Mouse (Mus musculus) frontal cortex, postnatal 36 days (tissue): Measurements from ENCODE around the gene Vmn1r44.
"Not testable (repeated sequence)": the region's sequence is repeated elsewhere in the genome, so short reads cannot be mapped to it uniquely, and the experiment has no call there.

ENCODE experiments used
- DNase-seq, 2 experiments: peaks; one replicate each; pipeline ENCODE4 v3.0.0; 2022; ENCODE audit warnings: low spot score in 2 of 2

Gene Vmn1r44

DNA sequence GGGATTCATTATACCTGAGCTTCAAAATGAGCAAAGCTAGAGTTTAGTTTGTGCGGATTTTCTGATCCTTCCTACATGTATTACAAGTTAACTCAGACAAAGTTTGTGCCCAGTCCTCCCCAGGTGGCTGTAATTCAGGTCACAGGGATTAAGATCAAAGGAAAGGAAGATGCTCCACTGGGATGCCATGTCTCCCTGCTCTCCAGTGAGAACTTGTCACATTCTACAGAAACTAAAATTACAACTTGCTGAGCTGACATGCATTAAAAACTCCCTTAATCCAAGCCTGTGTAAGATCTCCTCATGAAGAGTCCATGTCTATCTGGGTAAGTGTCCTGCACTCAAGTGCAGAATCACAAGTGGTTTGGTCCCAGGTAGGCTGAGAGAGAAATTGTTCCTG is at the start of gene Vmn1r44:
TSS of gene Vmn1r44 (plus strand) at position 301 of the 400 bp plus-strand sequence.
- peak in 1 of 2 experiments; percentile 0 for DNase-seq

DNA sequence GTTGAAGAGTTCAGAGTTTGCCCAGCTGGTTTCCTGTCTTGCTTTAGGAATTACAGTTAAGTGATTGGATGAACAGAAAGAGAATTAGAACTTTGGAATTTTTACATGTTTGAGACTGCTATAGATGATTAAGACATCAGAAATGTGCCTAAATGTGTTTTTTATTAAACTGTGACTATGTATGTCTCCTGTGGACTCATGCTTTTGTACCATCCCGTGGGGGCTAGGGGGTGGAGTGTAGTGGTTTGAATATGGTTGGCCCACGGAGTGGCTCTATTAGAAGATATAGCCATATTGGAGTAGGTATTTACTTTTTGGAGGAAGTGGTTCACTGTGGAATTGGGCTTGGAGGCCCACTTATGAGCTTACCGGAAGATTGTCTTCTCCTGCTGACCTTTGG is 25.9 kb upstream of the Vmn1r44 start:
- no peak for DNase-seq

DNA sequence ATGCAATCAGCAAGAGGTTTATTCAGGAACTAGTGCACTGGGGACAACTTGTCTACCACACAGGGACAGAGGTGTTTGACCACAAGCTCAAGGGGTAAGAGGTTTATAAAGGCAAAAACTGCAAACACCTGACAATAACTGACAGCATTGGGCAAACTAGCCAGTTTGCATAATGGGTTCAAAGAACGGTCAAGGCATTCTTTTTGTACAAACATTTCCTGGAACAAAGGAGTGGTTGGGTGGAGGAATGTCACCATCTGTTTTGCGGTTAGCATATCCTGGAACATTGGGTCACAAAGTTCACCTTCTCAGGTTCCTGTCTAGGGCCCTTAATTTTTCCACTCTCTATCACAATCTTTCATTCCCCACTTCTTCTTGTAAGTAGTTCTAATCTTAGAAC is 23.6 kb upstream of the Vmn1r44 start:
- no peak for DNase-seq

DNA sequence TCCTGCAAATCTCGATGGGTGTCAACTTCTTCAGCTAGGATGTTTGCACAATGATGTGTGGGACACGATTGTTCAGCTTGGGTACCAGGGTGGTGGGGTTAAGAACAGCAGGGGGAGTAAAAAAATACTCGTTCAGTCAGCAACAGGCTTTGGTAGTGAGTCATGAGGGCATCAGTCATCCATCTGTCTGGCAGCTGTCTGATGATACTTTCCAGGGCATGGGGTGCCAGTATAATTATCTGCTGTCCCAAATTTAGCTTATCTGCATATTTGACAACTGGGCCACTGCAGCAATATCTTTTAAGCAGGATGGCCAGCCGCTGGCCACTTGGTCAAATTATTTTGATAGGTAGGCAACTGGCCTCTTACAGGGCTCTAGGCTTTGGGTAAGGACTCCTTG is 19.7 kb upstream of the Vmn1r44 start:
- no peak for DNase-seq

DNA sequence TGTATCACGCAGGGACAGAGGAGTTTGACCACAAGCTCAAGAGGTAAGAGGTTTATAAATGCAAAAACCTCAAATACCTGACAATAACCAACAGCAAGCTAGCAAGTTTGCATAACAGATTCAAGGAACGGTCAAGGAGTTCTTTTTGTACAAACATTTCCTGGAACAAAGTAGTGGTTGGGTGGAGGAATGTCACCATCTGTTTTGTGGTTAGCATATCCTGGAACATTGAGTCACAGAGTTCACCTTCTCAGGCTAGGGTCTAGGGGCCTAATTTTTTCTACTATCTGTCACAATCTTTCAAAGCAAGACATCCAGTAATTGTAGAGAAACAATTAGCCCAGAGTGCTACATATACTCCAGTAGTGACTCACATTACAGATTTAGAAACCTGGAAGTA is 16.2 kb upstream of the Vmn1r44 start:
- no peak for DNase-seq

DNA sequence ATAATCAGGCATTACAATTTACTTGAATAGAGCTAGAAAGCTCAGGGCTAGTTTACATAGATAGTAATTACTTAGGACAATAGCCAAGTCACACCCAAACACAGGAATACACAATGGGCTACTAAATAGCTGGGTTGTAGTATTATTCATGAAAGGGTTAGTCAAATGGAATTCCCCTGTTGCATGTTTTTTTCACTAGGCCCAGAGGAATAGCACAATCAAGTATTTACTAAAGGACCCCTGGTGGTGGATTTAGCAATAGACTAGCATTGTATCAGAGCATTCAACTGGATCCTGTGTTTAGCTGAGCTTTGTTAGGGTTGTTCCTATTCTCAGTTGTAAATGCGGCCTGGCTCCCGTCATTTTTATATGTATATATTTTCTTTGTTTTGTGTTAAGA is 15.5 kb upstream of the Vmn1r44 start:
- no peak for DNase-seq

DNA sequence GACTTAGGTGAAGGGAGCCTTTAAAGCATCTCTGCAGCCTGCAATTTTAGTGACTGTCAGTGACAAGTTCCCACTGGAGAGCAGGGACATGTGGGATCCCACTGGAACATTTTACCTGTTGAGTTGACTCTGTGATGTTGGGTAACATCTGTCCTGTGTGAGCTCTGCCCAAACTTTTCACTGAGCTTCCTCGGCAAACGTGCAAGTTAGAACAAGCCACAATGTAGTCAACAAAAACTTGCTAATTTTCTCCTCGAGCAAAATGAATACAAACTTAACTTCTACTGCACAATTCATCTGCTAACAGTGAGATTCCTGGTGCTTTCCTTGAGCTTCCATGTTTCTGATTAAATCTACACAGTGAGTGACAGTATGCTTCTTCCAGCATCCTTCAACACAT is 7.1 kb upstream of the Vmn1r44 start, which contains the start of the genes Vmn1r42 and Vmn1r43:
TSS of gene Vmn1r42 (minus strand) at position 101 of the 400 bp plus-strand sequence.
TSS of gene Vmn1r43 (minus strand) at position 101 of the 400 bp plus-strand sequence.
- DNase-seq: not testable (repeated sequence)

DNA sequence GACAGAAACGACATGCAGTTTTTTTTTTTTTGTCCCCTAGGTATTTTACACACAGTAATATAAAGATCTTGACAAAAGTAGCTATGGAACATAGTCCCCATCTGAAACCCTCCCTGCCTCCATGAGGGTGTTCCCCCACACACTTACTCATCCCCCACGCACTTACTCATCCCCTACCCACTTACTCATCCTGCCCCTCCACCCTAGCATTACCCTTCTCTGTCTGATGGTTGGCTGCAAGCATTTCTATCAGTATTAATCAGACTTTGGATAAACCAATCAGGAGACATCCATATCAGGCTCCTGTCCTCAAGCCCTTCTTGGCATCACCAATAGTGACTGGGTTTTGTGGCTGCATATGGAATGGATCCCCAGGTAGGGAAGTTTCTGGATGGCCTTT is 6.5 kb upstream of the Vmn1r44 start:
- no peak for DNase-seq

DNA sequence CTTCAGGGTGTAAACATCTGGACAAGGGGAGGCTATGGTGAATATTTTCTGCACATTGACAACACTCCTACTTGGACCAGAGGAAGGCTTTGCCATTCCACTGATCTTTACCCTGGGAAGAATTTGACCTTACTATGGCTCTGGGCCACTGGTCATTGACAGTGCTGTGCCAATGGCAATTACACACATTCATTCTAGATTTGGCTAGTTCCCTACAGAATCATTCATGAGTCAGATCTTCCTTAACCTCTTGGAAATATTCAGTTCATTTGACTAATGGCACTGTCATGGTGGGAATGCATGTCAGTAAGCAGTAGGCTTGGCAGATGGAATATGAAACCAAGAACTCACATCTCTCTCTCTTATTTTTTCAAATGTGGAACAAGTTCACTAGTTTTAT is 2.6 kb upstream of the Vmn1r44 start:
- DNase-seq: no peak

DNA sequence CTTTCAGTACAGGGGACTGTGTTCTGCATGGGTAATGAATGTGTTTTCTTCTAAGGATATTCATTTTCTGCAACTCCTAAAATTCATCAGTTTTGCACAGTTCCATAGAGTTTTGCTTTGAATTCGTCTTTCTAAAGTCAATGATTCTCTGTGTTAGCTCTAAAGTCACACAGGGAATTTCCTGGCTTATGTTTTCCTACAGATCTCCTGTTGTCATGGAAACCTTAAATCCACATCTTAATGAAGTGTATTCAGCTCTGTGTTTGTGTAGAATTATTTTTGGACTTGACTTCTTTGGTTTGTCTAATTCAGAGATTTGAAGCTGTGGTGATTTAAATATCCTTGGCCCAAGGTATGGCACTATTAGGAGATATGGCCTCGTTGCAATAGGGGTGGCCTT is 352 bp downstream of the Vmn1r44 start:
- DNase-seq: no peak

DNA sequence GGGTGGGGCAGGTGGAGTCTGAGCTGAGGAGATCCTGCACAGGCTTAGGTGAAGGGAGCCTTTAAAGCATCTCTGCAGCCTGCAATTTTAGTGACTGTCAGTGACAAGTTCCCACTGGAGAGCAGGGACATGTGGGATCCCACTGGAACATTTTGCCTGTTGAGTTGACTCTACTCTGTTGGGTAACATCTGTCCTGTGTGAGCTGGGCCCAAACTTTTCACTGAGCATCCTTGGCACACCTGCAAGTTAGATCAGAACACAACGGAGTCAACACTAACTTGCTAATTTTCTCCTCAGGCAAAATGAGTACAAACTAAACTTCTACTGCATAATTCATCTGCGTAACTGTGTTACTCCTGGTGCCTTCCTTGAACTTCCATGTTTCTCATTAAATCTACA is 57.0 kb downstream of the Vmn1r44 start, which contains the start of gene Vmn1r45:
TSS of gene Vmn1r45 (minus strand) at position 101 of the 400 bp plus-strand sequence.
- not testable (repeated sequence) for DNase-seq

DNA sequence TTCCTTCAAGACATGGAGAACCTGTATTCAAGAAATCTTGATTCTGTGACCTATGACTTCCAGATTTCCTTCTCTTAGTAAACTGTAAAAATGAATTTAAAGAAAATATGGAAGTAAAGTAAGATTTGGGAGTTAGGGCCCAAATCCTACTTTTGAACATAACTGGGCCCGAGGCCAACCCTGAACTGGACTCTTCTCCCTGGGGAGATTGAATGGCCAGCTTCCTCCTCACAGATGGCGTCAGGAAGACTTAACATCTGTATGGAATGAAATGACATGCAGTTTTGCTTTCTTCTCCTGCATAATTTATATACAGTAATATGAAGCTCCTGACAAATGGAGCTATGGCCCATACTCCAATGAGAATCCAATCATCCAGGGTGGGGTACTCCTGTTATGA is 57.5 kb downstream of the Vmn1r44 start:
- DNase-seq: no peak
